ENCODE assay signal across 8 mouse cellular contexts in genomic region chr19:45235331-45235741, GRCm38 (mm10). TPM values are rescaled to one million over a fixed set of nuclear protein-coding genes. Genes with fewer than 3 reads are reported as not detected.
A peak's percentile ranks its signal among the peaks of the same experiment; 100 is the strongest.
DNase-seq lines count a peak whose midpoint lies in the region; ATAC-seq and TF ChIP-seq lines count a peak whose summit lies in the region.

No protein-coding gene starts in this region.

- peaks cover under 1% of the 10 kb centered on the region for H3K4me1 ChIP-seq in heart, adult 2 months (ENCODE audit: control insufficient read depth, insufficient read depth, low read length)
- peaks cover 47% of the 10 kb centered on the region for H3K4me1 ChIP-seq in embryonic facial prominence, embryonic 10.5 days
- H3K4me1 ChIP-seq in hindbrain, embryonic 11.5 days (replicated peaks; ENCODE audit: control insufficient read depth, insufficient read depth, low read length) = peaks cover 7% of the 10 kb centered on the region
- H3K4me1 ChIP-seq in midbrain, embryonic 14.5 days (ENCODE audit: control insufficient read depth, insufficient read depth, low read length) = 0 out of 2 replicates have a peak, but pooled peaks cover 4% of the 10 kb centered on the region

- no peaks in the 10 kb centered on the region for H3K36me3 ChIP-seq in heart, adult 2 months (ENCODE audit: control insufficient read depth, insufficient read depth, low read length)
- no peaks in the 10 kb centered on the region for H3K36me3 ChIP-seq in embryonic facial prominence, embryonic 10.5 days (replicated peaks)
- H3K36me3 ChIP-seq in hindbrain, embryonic 11.5 days (ENCODE audit: control insufficient read depth, insufficient read depth, low read length) = no peaks in the 10 kb centered on the region
- no peaks in the 10 kb centered on the region for H3K36me3 ChIP-seq in midbrain, embryonic 14.5 days (ENCODE audit: control insufficient read depth, insufficient read depth, low read length)

- intact Hi-C loops in heart, adult 2 months (cut with DNase I) = loop anchor here (10.0 kb wide), 1 partner anchor 481 kb away; the partner anchor contains the start of gene Pax2

- no peak for TF ChIP-seq POLR2A in heart, adult 2 months (IDR thresholded peaks at IDR 0.05; ENCODE audit: insufficient read depth, low read depth, low read length)

- 0 out of 2 replicates have a peak, but pooled peaks have one; percentile 8 for TF ChIP-seq CTCF in heart, adult 2 months (IDR thresholded peaks at IDR 0.05)

- peak overlapping the region; percentile 34 for H3K4me2 ChIP-seq in hindbrain, embryonic 11.5 days (replicated peaks; ENCODE audit: low read depth, low read length)
- H3K4me2 ChIP-seq in midbrain, embryonic 14.5 days (ENCODE audit: low read length) = peak overlapping the region; percentile 12; the same call in 1 of the 2 replicates

- no peaks in the 10 kb centered on the region for H3K79me2 ChIP-seq in heart, adult 2 months (replicated peaks; ENCODE audit: control insufficient read depth, insufficient read depth, low read length)

- 2% methylated on average over 49 of the region's 53 CpGs for WGBS in heart, adult 2 months
- WGBS in embryonic facial prominence, embryonic 10.5 days = under 1% methylated on average over 53 of the region's 53 CpGs
- WGBS in hindbrain, embryonic 11.5 days = under 1% methylated on average over 50 of the region's 53 CpGs
- WGBS in midbrain, embryonic 14.5 days = under 1% methylated on average over 48 of the region's 53 CpGs

- DNase-seq in heart, adult 2 months = peak; percentile 65 to 68
- no peak for DNase-seq in heart, adult 9 months (ENCODE audit: low spot score in 2 of 2)
- DNase-seq in embryonic facial prominence, embryonic 10.5 days (ENCODE audit: low spot score) = peak; percentile 62
- DNase-seq in hindbrain, embryonic 11.5 days (ENCODE audit: low spot score) = no peak
- DNase-seq in midbrain, embryonic 14.5 days = peak; percentile 52
- DNase-seq in urinary bladder, postnatal 10 days (ENCODE audit: low spot score) = no peak
- DNase-seq in left cerebral cortex, adult 11 months (ENCODE audit: low spot score) = no peak
- DNase-seq in yolk sac, embryonic 10.5 days (ENCODE audit: low spot score) = no peak

- H3K4me3 ChIP-seq in heart, adult 2 months = peak overlapping the region; percentile 36
- H3K4me3 ChIP-seq in embryonic facial prominence, embryonic 10.5 days = peak overlapping the region; percentile 48
- peak overlapping the region; percentile 42 for H3K4me3 ChIP-seq in hindbrain, embryonic 11.5 days (ENCODE audit: low read depth, low read length)
- peak overlapping the region; percentile 17 for H3K4me3 ChIP-seq in midbrain, embryonic 14.5 days (replicated peaks; ENCODE audit: low read depth, low read length)

- H3K9me3 ChIP-seq in embryonic facial prominence, embryonic 10.5 days = no peaks in the 10 kb centered on the region
- no peaks in the 10 kb centered on the region for H3K9me3 ChIP-seq in hindbrain, embryonic 11.5 days (ENCODE audit: control insufficient read depth, low read length)
- no peaks in the 10 kb centered on the region for H3K9me3 ChIP-seq in midbrain, embryonic 14.5 days (ENCODE audit: control insufficient read depth, low read length)

- no peak overlapping the region for H3K27ac ChIP-seq in heart, adult 2 months
- H3K27ac ChIP-seq in embryonic facial prominence, embryonic 10.5 days (replicated peaks) = no peak overlapping the region; the same call in 1 of the 2 replicates
- H3K27ac ChIP-seq in hindbrain, embryonic 11.5 days (ENCODE audit: low read depth, low read length) = peak overlapping the region; percentile 84
- H3K27ac ChIP-seq in midbrain, embryonic 14.5 days (replicated peaks; ENCODE audit: low read depth, low read length) = no peak overlapping the region

- no peak for TF ChIP-seq EP300 in heart, adult 2 months (IDR thresholded peaks at IDR 0.05; ENCODE audit: insufficient read depth, low read depth, low read length)

- H3K27me3 ChIP-seq in heart, adult 2 months (ENCODE audit: control insufficient read depth, insufficient read depth, low read length) = peaks cover 55% of the 10 kb centered on the region
- H3K27me3 ChIP-seq in embryonic facial prominence, embryonic 10.5 days (replicated peaks; ENCODE audit: low read depth, poor library complexity, severe bottlenecking) = peaks cover 100% of the 10 kb centered on the region
- H3K27me3 ChIP-seq in hindbrain, embryonic 11.5 days (ENCODE audit: control insufficient read depth, insufficient read depth, low read length) = peaks cover 87% of the 10 kb centered on the region
- peaks cover 91% of the 10 kb centered on the region for H3K27me3 ChIP-seq in midbrain, embryonic 14.5 days (ENCODE audit: control insufficient read depth, insufficient read depth, low read length)

- no peak overlapping the region for H3K9ac ChIP-seq in heart, adult 2 months (ENCODE audit: low read depth, low read length)
- H3K9ac ChIP-seq in hindbrain, embryonic 11.5 days (ENCODE audit: low read depth, low read length) = peak overlapping the region; percentile 65
- no peak overlapping the region for H3K9ac ChIP-seq in midbrain, embryonic 14.5 days (replicated peaks; ENCODE audit: low read length)

- no peak for ATAC-seq in hindbrain, embryonic 11.5 days (ENCODE audit: low FRiP score)
- ATAC-seq in midbrain, embryonic 14.5 days (ENCODE audit: low FRiP score, low TSS enrichment) = no peak

RNA-seq across cellular contexts. Expression of gene Lbx1, which starts 0.3 kb away (rescaled TPM):
- total RNA-seq in heart, adult 2 months (2021) = under 1 TPM in 1 of 2 experiments, not detected in 1; 0.14 TPM
- polyA plus RNA-seq in heart, adult 2 months (2012; rRNA removed) = not detected in 2 replicates
- 0.22 and 0.40 TPM in 2 replicates for polyA plus RNA-seq in embryonic facial prominence, embryonic 10.5 days (2016; fragmentation: Nextera tagmentation; extraction: Ambion mirVana)
- 7.6 and 8.5 TPM in 2 replicates for polyA plus RNA-seq in hindbrain, embryonic 11.5 days (2014; fragmentation: Nextera tagmentation; extraction: Ambion mirVana)
- polyA plus RNA-seq in midbrain, embryonic 14.5 days (2014; fragmentation: Nextera tagmentation; extraction: Ambion mirVana) = 0.49 and 0.65 TPM in 2 replicates

Comparison
In these comparisons a context has a peak if more than half of its experiments do, and no peak if none do; other contexts are left out.
1. DNase-seq: peak in heart, adult 2 months (2 of 2), embryonic facial prominence, embryonic 10.5 days (single experiment) and midbrain, embryonic 14.5 days (single experiment); none in heart, adult 9 months (0 of 2), hindbrain, embryonic 11.5 days (single experiment), urinary bladder, postnatal 10 days (single experiment), left cerebral cortex, adult 11 months (single experiment) and yolk sac, embryonic 10.5 days (single experiment).
2. Peak in every context shown above with its lines, with median percentiles within 50 percentile points of each other: H3K4me3 ChIP-seq.